Mouse (Mus musculus): ENCODE data around the gene Ogfod3. TPM values are rescaled to one million over a fixed set of nuclear protein-coding genes. Genes with fewer than 3 reads are reported as not detected.
A peak's percentile ranks its signal among the peaks of the same experiment; 100 is the strongest.

The Ogfod3 gene
- polyA plus RNA-seq, 1 experiment from 2014 or later: 28.3 TPM

GRCm38 (mm10) chr11:121192742-121193141 lies 11.8 kb downstream of the Ogfod3 start:
- Histone ChIP-seq H3K9me3 (no peaks in the 10 kb centered on the region), H3K9ac (no peak overlapping the region), H3K27ac (replicated peaks) (no peak overlapping the region), H3K27me3 (no peaks in the 10 kb centered on the region), H3K4me2 (no peak overlapping the region), H3K4me1 (replicated peaks) (no peaks in the 10 kb centered on the region), H3K36me3 (no peaks in the 10 kb centered on the region), H3K4me3 (no peak overlapping the region)
- WGBS: 78% methylated on average over 2 of the region's 2 CpGs
- ATAC-seq (ENCODE audit: low FRiP score, low read depth): no peak

DNA sequence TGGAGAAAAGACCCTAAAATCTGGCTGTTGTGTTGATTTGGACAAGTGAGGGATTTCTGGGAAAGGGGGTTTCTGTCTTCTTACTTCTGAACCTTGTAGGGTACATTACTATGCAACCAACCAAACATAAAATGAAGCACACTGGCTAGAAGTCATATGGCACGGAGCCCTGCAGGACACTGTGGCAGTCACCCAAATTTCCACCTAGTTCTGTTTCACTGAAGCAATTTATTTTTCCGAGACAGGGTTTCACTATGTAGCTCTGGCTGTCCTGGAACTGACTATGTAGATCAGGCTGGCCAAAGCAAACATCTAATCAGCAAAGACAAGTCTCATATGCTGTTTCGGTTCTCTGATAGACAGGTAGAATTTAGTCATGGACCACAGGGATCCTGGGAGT lies 14.8 kb downstream of the Ogfod3 start:
- Histone ChIP-seq H3K27me3 (no peaks in the 10 kb centered on the region), H3K27ac (replicated peaks) (no peak overlapping the region), H3K36me3 (0 out of 2 replicates have a peak, but pooled peaks cover 5% of the 10 kb centered on the region), H3K4me1 (replicated peaks) (no peaks in the 10 kb centered on the region), H3K4me3 (no peak overlapping the region), H3K9ac (no peak overlapping the region), H3K4me2 (no peak overlapping the region), H3K9me3 (no peaks in the 10 kb centered on the region)
- ATAC-seq (ENCODE audit: low FRiP score, low read depth): no peak
- 80% methylated on average over 3 of the region's 3 CpGs for WGBS

- Histone ChIP-seq H3K27me3 (no peaks in the 10 kb centered on the region), H3K9ac (no peak overlapping the region), H3K4me1 (replicated peaks) (no peaks in the 10 kb centered on the region; the same call in 1 of the 2 replicates), H3K4me3 (no peak overlapping the region), H3K36me3 (peaks cover 8% of the 10 kb centered on the region; the same call in 1 of the 2 replicates), H3K9me3 (no peaks in the 10 kb centered on the region), H3K27ac (replicated peaks) (no peak overlapping the region), H3K4me2 (no peak overlapping the region)
- ATAC-seq (ENCODE audit: low FRiP score, low read depth): no peak; the same call in 1 of the 2 replicates
- WGBS: 57% methylated on average over 12 of the region's 12 CpGs
Measured at GRCm38 (mm10) chr11:121176285-121177270, 27.9 kb downstream of the Ogfod3 start.

- Histone ChIP-seq H3K27me3 (no peaks in the 10 kb centered on the region), H3K9me3 (no peaks in the 10 kb centered on the region), H3K9ac (no peak overlapping the region), H3K4me3 (no peak overlapping the region), H3K36me3 (no peaks in the 10 kb centered on the region), H3K4me1 (replicated peaks) (no peaks in the 10 kb centered on the region; the same call in 1 of the 2 replicates), H3K27ac (replicated peaks) (no peak overlapping the region), H3K4me2 (no peak overlapping the region)
- ATAC-seq (ENCODE audit: low FRiP score, low read depth): no peak
- 48% methylated on average over 3 of the region's 3 CpGs for WGBS
Measured at GRCm38 (mm10) chr11:121174234-121174633, 30.3 kb downstream of the Ogfod3 start.

DNA sequence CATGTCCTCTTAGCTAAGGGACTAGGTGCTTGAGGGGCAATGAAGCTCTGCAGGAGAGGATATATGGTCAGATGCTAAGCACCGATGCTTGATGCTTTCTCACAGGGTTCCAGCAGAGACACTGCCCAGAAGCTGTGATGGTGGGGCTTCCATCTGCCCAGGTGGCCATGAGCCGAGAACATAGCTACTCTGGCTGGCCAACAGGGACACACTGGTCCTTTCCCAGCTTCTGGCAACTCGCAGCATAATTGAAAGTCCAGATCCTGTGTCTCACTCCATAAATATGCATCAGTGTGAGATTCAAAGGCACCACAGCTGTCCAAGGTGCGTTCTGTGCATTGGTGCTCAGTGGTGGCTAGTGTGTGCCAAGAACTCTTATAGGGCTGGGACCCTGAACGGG lies 31.3 kb downstream of the Ogfod3 start:
- no peak overlapping the region for H3K4me3 ChIP-seq
- no peak overlapping the region for H3K4me2 ChIP-seq
- WGBS: 72% methylated on average over 5 of the region's 5 CpGs
- no peaks in the 10 kb centered on the region for H3K27me3 ChIP-seq
- no peaks in the 10 kb centered on the region for H3K36me3 ChIP-seq
- ATAC-seq (ENCODE audit: low FRiP score, low read depth): no peak
- no peaks in the 10 kb centered on the region; the same call in 1 of the 2 replicates for H3K4me1 ChIP-seq (replicated peaks)
- no peaks in the 10 kb centered on the region for H3K9me3 ChIP-seq
- no peak overlapping the region for H3K9ac ChIP-seq
- no peak overlapping the region for H3K27ac ChIP-seq (replicated peaks)

DNA sequence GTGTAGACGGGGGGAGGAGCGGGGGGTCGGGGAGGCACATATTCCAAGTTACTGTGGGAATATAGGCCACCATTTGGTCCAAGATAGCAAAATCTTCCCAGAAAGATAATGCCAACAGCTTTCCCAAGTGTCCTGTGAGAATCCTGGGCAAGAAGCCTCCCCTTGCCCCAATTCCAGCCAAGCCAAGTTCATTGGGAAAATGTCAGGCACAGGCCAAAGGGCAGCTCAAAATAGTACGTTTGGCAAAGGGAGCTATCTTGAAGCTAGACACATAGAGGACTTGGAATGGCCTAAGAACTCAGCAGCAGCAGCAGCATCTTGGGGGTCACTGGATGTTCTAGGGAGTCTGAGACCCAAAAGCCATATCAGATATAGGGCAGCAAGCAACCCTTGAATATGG lies 40.8 kb downstream of the Ogfod3 start:
- 92% methylated on average over 4 of the region's 4 CpGs for WGBS
- Histone ChIP-seq H3K27me3 (no peaks in the 10 kb centered on the region), H3K9me3 (no peaks in the 10 kb centered on the region), H3K4me1 (replicated peaks) (no peaks in the 10 kb centered on the region), H3K9ac (no peak overlapping the region), H3K4me2 (no peak overlapping the region), H3K4me3 (no peak overlapping the region), H3K27ac (replicated peaks) (no peak overlapping the region), H3K36me3 (no peaks in the 10 kb centered on the region)
- ATAC-seq (ENCODE audit: low FRiP score, low read depth): no peak

DNA sequence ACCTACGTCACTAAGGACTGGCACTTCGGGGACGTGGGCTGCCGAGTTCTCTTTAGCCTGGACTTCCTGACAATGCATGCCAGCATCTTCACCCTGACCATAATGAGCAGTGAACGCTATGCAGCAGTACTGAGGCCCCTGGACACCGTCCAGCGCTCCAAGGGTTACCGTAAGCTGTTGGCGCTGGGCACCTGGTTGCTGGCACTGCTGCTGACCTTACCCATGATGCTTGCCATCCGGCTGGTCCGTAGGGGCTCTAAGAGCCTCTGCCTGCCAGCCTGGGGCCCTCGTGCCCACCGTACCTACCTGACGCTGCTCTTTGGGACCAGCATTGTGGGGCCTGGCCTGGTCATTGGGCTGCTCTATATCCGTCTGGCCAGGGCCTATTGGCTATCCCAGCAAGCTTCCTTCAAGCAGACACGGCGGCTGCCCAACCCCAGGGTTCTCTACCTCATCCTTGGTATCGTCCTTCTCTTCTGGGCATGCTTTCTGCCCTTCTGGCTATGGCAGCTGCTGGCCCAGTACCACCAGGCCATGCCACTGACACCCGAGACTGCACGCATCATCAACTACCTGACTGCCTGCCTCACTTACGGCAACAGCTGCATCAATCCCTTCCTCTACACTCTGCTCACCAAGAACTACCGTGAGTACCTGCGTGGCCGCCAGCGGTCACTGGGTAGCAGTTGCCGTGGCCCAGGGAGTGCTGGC lies 43.7 kb downstream of the Ogfod3 start:
- no peak for ATAC-seq (ENCODE audit: low FRiP score, low read depth)
- no peaks in the 10 kb centered on the region for H3K36me3 ChIP-seq

DNA sequence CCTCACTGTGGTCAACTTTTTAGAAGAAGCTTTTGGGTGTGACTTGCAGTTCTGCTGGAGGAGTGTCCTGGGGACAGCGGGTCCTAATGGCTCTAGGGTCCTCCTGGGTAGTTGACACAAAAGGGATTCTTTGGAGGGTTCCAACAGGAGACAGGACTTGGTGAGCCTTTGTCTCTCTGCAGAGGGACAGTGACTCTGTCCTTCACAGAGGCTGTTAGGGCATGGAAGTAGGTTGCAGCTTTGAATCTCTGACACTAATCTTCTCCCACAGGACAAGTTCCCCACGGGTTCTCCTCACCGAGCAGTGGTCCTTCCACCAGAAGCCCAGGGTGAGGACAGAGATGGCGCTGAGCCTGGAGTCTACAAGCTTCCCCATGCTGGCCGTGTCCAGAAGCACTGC lies 44.5 kb downstream of the Ogfod3 start, which contains the start of gene Uts2r:
Uts2r (plus strand) TSS at position 301 of the 400 bp plus-strand sequence.
- no peaks in the 10 kb centered on the region for H3K9me3 ChIP-seq
- WGBS: 90% methylated on average over 5 of the region's 5 CpGs
- H3K4me1 ChIP-seq (replicated peaks): peaks cover 12% of the 10 kb centered on the region
- no peak within 1 kb of the TSS for H3K4me2 ChIP-seq
- no peak for ATAC-seq (ENCODE audit: low FRiP score, low read depth)
- no peak within 1 kb of the TSS for H3K4me3 ChIP-seq
- no peak within 1 kb of the TSS for H3K27ac ChIP-seq (replicated peaks)
- no peaks in the 10 kb centered on the region for H3K36me3 ChIP-seq
- H3K9ac ChIP-seq: no peak within 1 kb of the TSS
- peaks cover 18% of the 10 kb centered on the region for H3K27me3 ChIP-seq

More for the DNA sequence above, 43.7 kb downstream of the Ogfod3 start:
- no peak overlapping the region for H3K27ac ChIP-seq (replicated peaks)
- H3K4me3 ChIP-seq: no peak overlapping the region
- H3K9ac ChIP-seq: no peak overlapping the region
- H3K4me2 ChIP-seq: no peak overlapping the region
- H3K27me3 ChIP-seq: peaks cover 18% of the 10 kb centered on the region
- WGBS: 93% methylated on average over 26 of the region's 26 CpGs
- peaks cover 12% of the 10 kb centered on the region for H3K4me1 ChIP-seq (replicated peaks)
- H3K9me3 ChIP-seq: no peaks in the 10 kb centered on the region

GRCm38 (mm10) chr11:121156411-121156891 lies 48.1 kb downstream of the Ogfod3 start:
- Histone ChIP-seq H3K4me1 (replicated peaks) (peaks cover 17% of the 10 kb centered on the region), H3K9ac (peak overlapping the region; percentile 47), H3K9me3 (no peaks in the 10 kb centered on the region), H3K4me2 (peak overlapping the region; percentile 88), H3K27ac (replicated peaks) (no peak overlapping the region), H3K36me3 (no peaks in the 10 kb centered on the region), H3K4me3 (peak overlapping the region; percentile 42), H3K27me3 (peaks cover 18% of the 10 kb centered on the region)
- ATAC-seq (ENCODE audit: low FRiP score, low read depth): peak; percentile 38; the same call in 1 of the 2 replicates
- 1% methylated on average over 45 of the region's 45 CpGs for WGBS

DNA sequence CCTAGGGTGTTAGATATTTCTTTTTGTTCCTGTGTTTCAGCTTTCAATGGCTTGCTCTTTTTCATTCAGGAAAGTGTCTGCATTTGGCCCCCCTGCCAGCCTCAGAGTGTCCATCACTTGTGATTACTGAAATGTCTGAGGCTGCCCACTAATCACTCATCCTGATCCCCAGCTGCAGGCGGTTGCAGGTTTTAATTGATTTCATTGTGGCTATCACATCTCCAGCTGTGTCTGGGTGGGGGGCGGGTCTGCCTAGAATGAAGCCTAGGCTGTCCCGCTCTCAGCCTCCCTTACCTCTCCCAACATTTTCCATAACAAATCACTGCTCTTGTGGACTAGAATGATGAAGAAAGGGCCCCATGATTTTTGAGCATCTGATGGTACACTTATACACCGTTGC lies 50.3 kb downstream of the Ogfod3 start:
- 10% methylated on average over 4 of the region's 4 CpGs for WGBS
- no peak overlapping the region for H3K9ac ChIP-seq
- H3K36me3 ChIP-seq: no peaks in the 10 kb centered on the region
- no peak overlapping the region for H3K4me2 ChIP-seq
- H3K4me3 ChIP-seq: no peak overlapping the region
- no peaks in the 10 kb centered on the region for H3K9me3 ChIP-seq
- peaks cover 17% of the 10 kb centered on the region for H3K4me1 ChIP-seq (replicated peaks)
- no peak for ATAC-seq (ENCODE audit: low FRiP score, low read depth)
- H3K27ac ChIP-seq (replicated peaks): no peak overlapping the region
- peaks cover 18% of the 10 kb centered on the region for H3K27me3 ChIP-seq

DNA sequence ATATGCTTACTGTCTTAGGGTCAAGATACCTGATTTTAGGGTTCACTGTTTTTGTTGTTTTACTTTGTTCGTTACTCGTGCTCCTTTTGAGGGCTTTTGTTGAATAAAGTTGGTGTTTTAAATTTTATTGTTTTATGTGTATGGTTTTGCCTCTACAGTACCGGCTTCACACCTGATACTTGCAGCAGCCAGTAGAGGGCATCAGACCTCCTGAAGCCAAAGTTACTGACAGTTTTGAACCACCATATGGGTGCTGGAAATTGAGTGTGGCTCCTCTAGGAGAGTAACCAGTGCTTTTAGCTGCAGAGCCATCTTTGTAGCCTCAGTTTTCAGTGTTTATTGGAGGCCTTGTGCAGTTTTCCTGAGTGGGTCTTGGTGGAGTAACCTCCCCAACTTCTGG lies 56.3 kb downstream of the Ogfod3 start:
- 88% methylated on average over 3 of the region's 3 CpGs for WGBS

GRCm38 (mm10) chr11:121145865-121146264 lies 58.6 kb downstream of the Ogfod3 start, which contains the start of gene Tex19.1:
Gene Tex19.1, plus strand, starts transcription at chr11:121146143.
- no peak for ATAC-seq (ENCODE audit: low FRiP score, low read depth)
- WGBS: 89% methylated on average over 22 of the region's 22 CpGs
- H3K27me3 ChIP-seq: no peaks in the 10 kb centered on the region
- H3K4me2 ChIP-seq: no peak within 1 kb of the TSS
- no peaks in the 10 kb centered on the region for H3K36me3 ChIP-seq
- H3K9me3 ChIP-seq: no peaks in the 10 kb centered on the region
- no peaks in the 10 kb centered on the region for H3K4me1 ChIP-seq (replicated peaks)
- H3K9ac ChIP-seq: no peak within 1 kb of the TSS
- no peak within 1 kb of the TSS for H3K4me3 ChIP-seq
- H3K27ac ChIP-seq (replicated peaks): no peak within 1 kb of the TSS

More for the DNA sequence above, 56.3 kb downstream of the Ogfod3 start:
- H3K4me2 ChIP-seq: no peak overlapping the region
- no peaks in the 10 kb centered on the region for H3K9me3 ChIP-seq
- H3K27me3 ChIP-seq: no peaks in the 10 kb centered on the region
- H3K4me3 ChIP-seq: no peak overlapping the region
- H3K27ac ChIP-seq (replicated peaks): no peak overlapping the region
- no peak overlapping the region for H3K9ac ChIP-seq
- no peaks in the 10 kb centered on the region for H3K36me3 ChIP-seq
- ATAC-seq (ENCODE audit: low FRiP score, low read depth): no peak
- no peaks in the 10 kb centered on the region for H3K4me1 ChIP-seq (replicated peaks)
